Mouse (Mus musculus) left cerebral cortex, postnatal 10 days (tissue): ENCODE results near the gene Mzt1. TPM values are rescaled to one million over a fixed set of nuclear protein-coding genes. Genes with fewer than 3 reads are reported as not detected.

Experiments used
- DNase-seq, 2 experiments: peaks; one replicate each; pipeline ENCODE4 v3.0.0; 2021 to 2022; ENCODE audit warnings: low spot score in 2 of 2, mixed read lengths in 1 of 2; ENCODE audit errors: extremely low spot score in 1 of 2
- intact Hi-C: fragments of 180-260 bp; cut with DNase I; formaldehyde crosslinking; loops from one replicate; pipeline ENCODE4 v1.15.1; 2025
- total RNA-seq, 2 experiments: library from RNA; stranded (reverse); gene quantifications; 2 replicates each; pipeline ENCODE4 v1.2.3; 2021

Gene Mzt1
- total RNA-seq, 2 experiments from 2014 or later = 43.0 to 43.1 TPM

DNA sequence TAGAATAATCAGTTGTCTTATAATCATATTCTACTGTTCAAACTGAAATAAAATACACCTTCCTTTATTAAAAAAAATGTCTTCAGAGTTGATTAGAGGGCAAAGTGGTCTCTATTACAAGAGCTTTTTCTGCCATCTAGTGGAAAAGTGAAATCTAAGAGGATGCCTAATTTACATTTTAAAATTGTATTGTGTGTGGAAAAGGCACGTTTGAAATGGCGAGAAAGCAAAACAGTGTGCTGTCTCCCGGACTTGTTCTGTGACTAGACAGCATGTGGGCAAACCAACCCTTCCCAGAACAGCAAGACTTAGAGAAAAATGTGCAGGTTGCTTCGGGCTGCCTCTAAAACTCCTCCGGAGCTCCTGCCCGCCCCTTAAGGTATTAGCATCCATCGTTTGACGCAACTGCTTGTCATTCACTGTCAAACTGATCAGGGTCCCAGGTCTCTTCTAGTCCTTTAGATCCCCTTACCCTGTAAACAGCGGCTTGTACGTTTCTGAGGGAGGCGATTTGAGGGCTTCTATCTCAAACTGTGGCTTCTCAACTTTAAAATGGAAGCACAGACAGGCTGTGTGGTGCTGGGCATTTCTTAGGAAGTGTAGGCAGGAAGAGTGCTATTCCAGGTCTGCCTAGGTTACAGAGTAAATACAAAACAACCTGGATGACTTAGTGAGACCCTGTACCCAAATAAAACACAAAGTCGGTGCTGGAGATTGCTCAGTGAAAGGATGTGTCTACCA is 23.4 kb downstream of the Mzt1 start:
- intact Hi-C loops = no loop called here
- DNase-seq = no peak

DNA sequence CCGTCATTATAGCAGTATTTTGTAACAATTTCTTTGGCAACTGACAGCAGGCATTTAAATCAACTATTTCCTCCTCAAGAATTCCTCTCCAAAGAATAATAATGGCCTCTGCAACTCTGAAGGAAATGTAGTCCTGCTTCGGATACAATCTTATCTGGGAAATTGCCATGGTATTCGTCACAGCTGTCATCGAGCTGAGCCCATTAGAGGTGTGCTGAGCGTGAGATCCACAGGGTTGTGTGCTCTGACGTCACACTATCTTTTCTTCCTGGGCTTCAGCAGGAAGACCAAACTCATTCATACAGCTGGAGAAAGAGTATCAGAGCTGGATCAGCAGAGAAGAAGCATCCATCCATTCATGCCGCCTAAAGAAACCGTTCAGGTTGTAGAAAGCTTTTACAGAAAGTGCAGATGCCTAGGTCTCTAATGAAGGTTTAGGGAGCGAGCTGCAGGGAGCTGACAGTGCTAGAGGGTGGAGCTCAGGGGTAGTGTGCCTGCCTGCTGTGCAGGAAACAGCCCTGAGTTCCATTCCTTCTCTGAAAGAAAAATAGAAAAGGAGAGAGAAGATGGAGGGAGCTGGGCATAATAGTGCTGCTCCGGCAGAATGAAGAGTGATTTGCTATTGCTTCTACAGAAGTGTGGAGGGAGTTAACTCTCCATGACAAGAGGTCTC is 26.7 kb downstream of the Mzt1 start:
- intact Hi-C loops = no loop called here

DNA sequence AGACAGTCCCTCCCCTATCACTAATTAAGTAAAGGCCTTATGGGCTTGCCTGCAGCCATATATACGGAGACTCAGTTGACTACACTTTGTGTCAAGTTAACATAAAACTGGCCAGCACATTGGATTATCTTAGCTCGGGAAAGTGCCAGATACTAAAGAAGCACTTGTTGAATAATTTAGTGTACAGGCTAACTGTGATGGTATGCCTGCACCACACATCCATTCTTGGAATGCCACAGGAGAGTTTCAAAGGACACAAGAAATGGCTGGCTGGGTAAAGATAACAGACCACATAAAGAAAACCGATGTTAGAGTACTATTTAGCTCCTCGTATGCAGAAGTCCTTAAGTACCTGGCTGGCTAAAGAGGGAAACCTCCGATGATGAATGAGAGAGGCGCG is 27.2 kb downstream of the Mzt1 start:
- intact Hi-C loops = no loop called here
- no peak for DNase-seq

More for the DNA sequence above, 26.7 kb downstream of the Mzt1 start:
- no peak for DNase-seq

DNA sequence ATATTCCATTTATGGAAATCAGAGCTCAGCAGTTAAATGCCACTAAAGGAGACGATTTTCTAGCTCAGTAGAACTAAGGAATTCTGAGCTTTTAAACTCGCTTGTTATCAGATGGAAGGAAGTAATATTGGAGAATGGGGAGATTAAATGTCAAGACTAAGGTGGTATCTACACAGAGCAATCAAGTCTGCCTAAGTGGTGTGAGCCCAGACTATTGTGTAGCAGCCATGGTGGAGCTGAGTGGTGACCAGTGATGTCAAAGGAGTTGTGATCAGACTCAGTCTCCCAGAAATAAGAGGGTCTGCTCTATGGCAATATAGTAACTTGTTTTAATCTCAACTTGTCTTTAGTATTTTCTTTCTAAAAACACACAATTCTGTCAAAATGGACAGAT is 35.0 kb downstream of the Mzt1 start:
- no peak for DNase-seq
- intact Hi-C loops = no loop called here

DNA sequence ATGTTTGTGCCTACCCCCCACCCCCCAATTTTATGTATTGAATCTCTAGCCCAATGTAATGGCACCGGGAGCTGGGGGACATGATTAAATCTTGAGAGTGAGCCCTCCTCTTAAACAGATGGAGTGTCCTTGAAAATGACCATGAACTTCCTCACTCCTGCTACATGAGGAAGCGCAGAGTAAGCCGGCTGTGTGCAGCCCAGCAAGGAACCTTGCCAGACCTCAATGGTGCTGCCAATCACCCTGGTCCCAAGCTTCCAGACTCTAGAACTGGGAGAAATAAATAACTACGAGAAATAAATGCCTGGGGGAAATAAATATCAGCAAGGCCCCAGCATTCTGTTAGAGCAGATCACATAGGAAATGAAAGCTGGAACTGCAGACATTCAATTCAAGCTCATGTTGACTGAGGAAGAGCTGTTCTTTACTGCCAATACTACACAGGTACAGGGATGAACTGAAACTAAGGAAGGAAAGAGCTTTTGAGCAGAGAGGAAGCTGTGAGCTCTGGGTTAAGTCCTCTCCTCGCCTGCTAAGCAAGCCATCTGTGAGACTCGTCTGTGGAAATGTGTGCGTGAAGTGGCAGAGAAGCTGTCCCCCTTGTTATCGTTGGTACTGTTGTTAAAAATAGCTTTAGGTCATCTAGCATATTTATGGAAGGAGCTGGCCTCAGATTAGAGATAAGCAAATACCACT is 35.6 kb downstream of the Mzt1 start:
- no peak for DNase-seq
- intact Hi-C loops = no loop called here

DNA sequence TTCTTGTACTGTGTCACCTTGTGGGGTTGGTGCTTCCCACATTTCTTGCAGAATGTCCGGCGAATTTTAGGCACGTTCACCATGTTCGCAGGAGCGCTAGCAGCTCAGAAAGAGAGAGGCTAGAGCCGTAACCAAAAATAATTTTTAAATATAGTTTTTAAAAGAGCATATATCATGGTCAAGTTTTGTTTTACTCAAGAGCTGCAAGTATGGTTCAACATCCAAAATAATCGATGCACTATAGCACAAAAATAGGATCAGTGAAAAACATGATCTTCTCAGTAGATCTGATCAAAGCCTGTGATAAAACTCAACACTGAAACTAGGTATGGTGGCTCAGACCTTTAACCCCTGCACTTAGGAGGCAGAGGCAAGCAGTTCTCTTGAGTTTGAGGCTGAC is 51.7 kb downstream of the Mzt1 start, which contains the start of gene Rpl36a-ps1:
TSS of gene Rpl36a-ps1 (minus strand) at position 101 of the 400 bp plus-strand sequence.
- intact Hi-C loops = no loop called here
- DNase-seq = no peak

DNA sequence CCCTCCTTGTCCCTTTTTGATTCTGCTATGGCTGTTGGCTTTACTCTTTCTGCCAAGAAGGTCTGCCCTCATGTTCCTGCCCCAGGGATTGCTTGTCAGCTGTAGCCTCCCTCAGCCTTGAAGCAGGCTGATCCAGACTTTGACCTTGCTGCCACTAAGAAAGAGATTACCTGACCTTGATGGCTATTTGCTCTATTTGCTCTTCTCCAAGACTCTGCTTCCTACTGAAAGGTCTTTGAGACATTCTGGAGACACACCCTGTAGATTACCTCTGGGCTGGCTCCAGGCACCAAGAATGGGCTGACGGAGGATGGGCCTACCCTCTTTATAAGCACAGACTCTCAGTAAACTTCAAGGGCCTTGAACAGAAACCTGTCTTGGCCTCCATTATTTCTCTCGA is 53.5 kb downstream of the Mzt1 start:
- intact Hi-C loops = no loop called here
- DNase-seq = no peak

DNA sequence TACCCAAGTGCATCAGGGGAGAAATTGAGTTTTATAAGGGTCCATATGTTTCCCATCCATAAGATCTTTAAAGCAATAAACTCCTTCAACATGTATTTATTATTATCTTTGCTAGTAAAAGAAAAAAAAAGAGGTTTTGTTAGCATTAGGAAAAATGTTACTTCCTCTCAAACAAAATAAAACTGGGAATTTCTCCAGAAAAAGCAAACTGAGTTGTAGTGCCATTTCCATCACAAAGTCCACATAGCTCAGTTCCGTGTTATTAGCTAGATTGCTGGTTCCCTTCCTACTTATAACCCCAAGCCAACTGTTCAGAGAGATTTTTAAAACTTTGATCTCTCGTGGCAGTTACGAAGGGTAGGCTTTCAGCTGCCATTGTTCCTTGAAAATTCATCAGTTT is 55.3 kb downstream of the Mzt1 start:
- no peak for DNase-seq
- intact Hi-C loops = no loop called here

DNA sequence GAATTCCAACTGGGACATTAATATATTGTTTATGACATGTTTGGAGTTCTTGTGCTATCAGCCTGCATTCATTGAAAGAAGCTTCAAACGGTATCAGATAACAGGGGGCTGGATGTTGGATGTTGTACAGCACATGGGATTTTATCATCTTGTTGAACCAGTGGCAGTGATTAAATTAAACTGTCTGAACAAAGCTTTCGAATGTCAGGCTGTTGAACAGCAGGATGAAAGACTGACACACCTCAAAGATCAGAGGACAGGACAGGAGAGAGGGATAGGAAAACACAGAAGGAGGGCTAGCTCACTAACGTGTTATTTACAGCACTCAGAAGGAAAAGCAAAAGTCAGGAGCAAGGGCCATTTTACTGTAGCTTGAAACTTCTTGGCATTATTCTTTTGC is 56.1 kb downstream of the Mzt1 start:
- intact Hi-C loops = no loop called here

More for the DNA sequence above, 56.1 kb downstream of the Mzt1 start:
- DNase-seq = no peak

Other genes starting within 250 kb of the Mzt1 start
- gene Rpl36a-ps1, start 51.8 kb downstream of the Mzt1 start, total RNA-seq = 1 to 10 TPM in 1 of 2 experiments, under 1 TPM in 1; 0.99 to 2.2 TPM
- 1 to 10 TPM; 3.2 to 3.9 TPM for gene Bora, start 88 bp upstream of the Mzt1 start, total RNA-seq
- gene Pibf1, start 53.3 kb upstream of the Mzt1 start, total RNA-seq = 10 to 100 TPM; 11.8 to 13.3 TPM
- gene Dis3, start 53.6 kb upstream of the Mzt1 start, total RNA-seq = 10 to 100 TPM; 21.1 to 27.0 TPM